8 mouse cellular contexts compared by ENCODE assay signal in genomic region chr6:58640333-58641018, GRCm38 (mm10). TPM values are rescaled to one million over a fixed set of nuclear protein-coding genes. Genes with fewer than 3 reads are reported as not detected.
DNase-seq lines count a peak whose midpoint lies in the region; ATAC-seq and TF ChIP-seq lines count a peak whose summit lies in the region.

No protein-coding gene starts in this region.

- peak overlapping the region; percentile 78 for H3K4me3 ChIP-seq in embryonic facial prominence, embryonic 10.5 days
- peak overlapping the region; percentile 61 for H3K4me3 ChIP-seq in limb, embryonic 14.5 days (replicated peaks; ENCODE audit: low read length)
- H3K4me3 ChIP-seq in midbrain, embryonic 16.5 days (ENCODE audit: low read depth, low read length): peak overlapping the region; percentile 73

- TF ChIP-seq POLR2A in limb, embryonic 14.5 days (IDR thresholded peaks at IDR 0.05; ENCODE audit: borderline replicate concordance, extremely low read depth, insufficient read depth, insufficient read length): no peak

- peak; percentile 94 for ATAC-seq in limb, embryonic 14.5 days (ENCODE audit: low FRiP score, low read depth)
- ATAC-seq in midbrain, embryonic 16.5 days: peak; percentile 100

- peak overlapping the region; percentile 75 for H3K9ac ChIP-seq in limb, embryonic 14.5 days (ENCODE audit: low read depth, low read length, severe bottlenecking)
- peak overlapping the region; percentile 77 for H3K9ac ChIP-seq in midbrain, embryonic 16.5 days (ENCODE audit: low read depth, low read length)

- under 1% methylated on average over 50 of the region's 50 CpGs for WGBS in embryonic facial prominence, embryonic 10.5 days
- WGBS in limb, embryonic 14.5 days: 1% methylated on average over 50 of the region's 50 CpGs
- WGBS in midbrain, embryonic 16.5 days: under 1% methylated on average over 49 of the region's 50 CpGs

- peak overlapping the region; percentile 79 for H3K4me2 ChIP-seq in limb, embryonic 14.5 days (replicated peaks; ENCODE audit: low read depth, low read length, severe bottlenecking)
- peak overlapping the region; percentile 86 for H3K4me2 ChIP-seq in midbrain, embryonic 16.5 days (ENCODE audit: low read length)

- no peaks in the 10 kb centered on the region for H3K36me3 ChIP-seq in embryonic facial prominence, embryonic 10.5 days (replicated peaks)
- no peaks in the 10 kb centered on the region for H3K36me3 ChIP-seq in limb, embryonic 14.5 days (ENCODE audit: control insufficient read depth, insufficient read depth, low read length)
- no peaks in the 10 kb centered on the region for H3K36me3 ChIP-seq in midbrain, embryonic 16.5 days (ENCODE audit: control insufficient read depth, insufficient read depth, low read length)

- H3K9me3 ChIP-seq in embryonic facial prominence, embryonic 10.5 days: no peaks in the 10 kb centered on the region
- H3K9me3 ChIP-seq in limb, embryonic 14.5 days (ENCODE audit: control insufficient read depth, low read length): no peaks in the 10 kb centered on the region
- H3K9me3 ChIP-seq in midbrain, embryonic 16.5 days (replicated peaks; ENCODE audit: control insufficient read depth, low read length, poor library complexity, severe bottlenecking): no peaks in the 10 kb centered on the region

- H3K27me3 ChIP-seq in embryonic facial prominence, embryonic 10.5 days (replicated peaks; ENCODE audit: low read depth, poor library complexity, severe bottlenecking): no peaks in the 10 kb centered on the region
- no peaks in the 10 kb centered on the region for H3K27me3 ChIP-seq in limb, embryonic 14.5 days (ENCODE audit: control insufficient read depth, insufficient read depth, low read length)
- no peaks in the 10 kb centered on the region for H3K27me3 ChIP-seq in midbrain, embryonic 16.5 days (ENCODE audit: control insufficient read depth, insufficient read depth, low read depth, low read length)

- peaks cover 20% of the 10 kb centered on the region for H3K4me1 ChIP-seq in embryonic facial prominence, embryonic 10.5 days
- 0 out of 2 replicates have a peak, but pooled peaks cover 7% of the 10 kb centered on the region for H3K4me1 ChIP-seq in limb, embryonic 14.5 days (ENCODE audit: control insufficient read depth, insufficient read depth, low read length)
- peaks cover 5% of the 10 kb centered on the region for H3K4me1 ChIP-seq in midbrain, embryonic 16.5 days (ENCODE audit: control insufficient read depth, insufficient read depth, low read length)

- H3K27ac ChIP-seq in embryonic facial prominence, embryonic 10.5 days (replicated peaks): peak overlapping the region; percentile 92
- no peak overlapping the region; the same call in 1 of the 2 replicates for H3K27ac ChIP-seq in limb, embryonic 14.5 days (replicated peaks; ENCODE audit: low read depth, low read length)
- H3K27ac ChIP-seq in midbrain, embryonic 16.5 days (ENCODE audit: low read length): 0 out of 2 replicates have a peak overlapping the region, but pooled peaks have one; percentile 28

- peak; percentile 74 for DNase-seq in 3134 (ENCODE audit: extremely low read depth, insufficient read length, low spot score)
- peak; percentile 88 for DNase-seq in adrenal gland, postnatal 14 days
- peak; percentile 93 for DNase-seq in embryonic facial prominence, embryonic 10.5 days (ENCODE audit: low spot score)
- peak; percentile 99 for DNase-seq in heart, adult 11 months
- DNase-seq in kidney, adult 18-20 months: peak; percentile 83
- peak; percentile 63 for DNase-seq in limb, embryonic 14.5 days (ENCODE audit: low spot score)
- peak; percentile 82 for DNase-seq in spleen, postnatal 10 days (ENCODE audit: low spot score in 2 of 2)

RNA-seq across cellular contexts. Expression of gene Abcg2, which starts 56.2 kb away (rescaled TPM):
- 49.6 and 55.5 TPM in 2 replicates for total RNA-seq in adrenal gland, postnatal 14 days (2021)
- 52.0 and 58.0 TPM in 2 replicates for polyA plus RNA-seq in embryonic facial prominence, embryonic 10.5 days (2016; fragmentation: Nextera tagmentation; extraction: Ambion mirVana)
- 28.9 and 29.5 TPM in 2 replicates for polyA plus RNA-seq in limb, embryonic 14.5 days (2012; rRNA removed)
- 42.9 and 45.4 TPM in 2 replicates for polyA plus RNA-seq in limb, embryonic 14.5 days (2014; fragmentation: Nextera tagmentation; extraction: Ambion mirVana)
- polyA plus RNA-seq in midbrain, embryonic 16.5 days (2015; fragmentation: Nextera tagmentation; extraction: Ambion mirVana): 30.0 and 35.5 TPM in 2 replicates
